Mouse (Mus musculus): Measurements from ENCODE around the gene Cbx1.
A peak's percentile ranks its signal among the peaks of the same experiment; 100 is the strongest.
"Not testable (repeated sequence)": the region's sequence is repeated elsewhere in the genome, so short reads cannot be mapped to it uniquely, and the experiment has no call there.

The Cbx1 gene

GRCm38 (mm10) chr11:96838341-96838740, 49.4 kb downstream of the Cbx1 start:
- DNase-seq (ENCODE audit: low read depth, low spot score) = no peak

GRCm38 (mm10) chr11:96839428-96839827, 50.5 kb downstream of the Cbx1 start:
- no peak for DNase-seq (ENCODE audit: low read depth, low spot score)

- no peak for DNase-seq (ENCODE audit: low read depth, low spot score)
Measured at GRCm38 (mm10) chr11:96839877-96840276, 51.0 kb downstream of the Cbx1 start.

- peak; percentile 71 for DNase-seq (ENCODE audit: low read depth, low spot score)
Measured at GRCm38 (mm10) chr11:96840290-96840689, 51.4 kb downstream of the Cbx1 start.

GRCm38 (mm10) chr11:96843627-96844026, 54.7 kb downstream of the Cbx1 start:
- no peak for DNase-seq (ENCODE audit: low read depth, low spot score)

- no peak for DNase-seq (ENCODE audit: low read depth, low spot score)
Measured at GRCm38 (mm10) chr11:96847240-96847639, 58.3 kb downstream of the Cbx1 start.

- DNase-seq (ENCODE audit: low read depth, low spot score) = no peak
Measured at GRCm38 (mm10) chr11:96848694-96849093, 59.8 kb downstream of the Cbx1 start.

GRCm38 (mm10) chr11:96849145-96849544, 60.2 kb downstream of the Cbx1 start:
- DNase-seq (ENCODE audit: low read depth, low spot score) = not testable (repeated sequence)

- DNase-seq (ENCODE audit: low read depth, low spot score) = peak; percentile 43
Measured at GRCm38 (mm10) chr11:96849681-96850467, 60.9 kb downstream of the Cbx1 start, which contains the start of gene Copz2. TSS of gene Copz2 (plus strand) at chr11:96849870.

GRCm38 (mm10) chr11:96857446-96857845, 68.5 kb downstream of the Cbx1 start:
- DNase-seq (ENCODE audit: low read depth, low spot score) = peak; percentile 53

Measured in 3T3-L1 (cell line).